Mouse (Mus musculus) forelimb bud, embryonic 11.5 days (tissue): ENCODE measurements around the gene Mall.
A peak's percentile ranks its signal among the peaks of the same experiment; 100 is the strongest.

Experiments used
- DNase-seq: peaks from one replicate; pipeline ENCODE4 v3.0.0-alpha.2; 2012; ENCODE audit warnings: low read depth, low spot score

Gene Mall

GRCm38 (mm10) chr2:127730301-127730997 is 717 bp upstream of the Mall start:
- no peak for DNase-seq

- no peak for DNase-seq
Measured at GRCm38 (mm10) chr2:127728661-127729450, 876 bp downstream of the Mall start.

- DNase-seq: no peak
Measured at GRCm38 (mm10) chr2:127728146-127728545, 1.6 kb downstream of the Mall start.

- no peak for DNase-seq
Measured at GRCm38 (mm10) chr2:127723193-127723592, 6.5 kb downstream of the Mall start.

GRCm38 (mm10) chr2:127722176-127722892 is 7.4 kb downstream of the Mall start:
- peak; percentile 58 for DNase-seq

GRCm38 (mm10) chr2:127718839-127719468 is 10.8 kb downstream of the Mall start:
- no peak for DNase-seq

GRCm38 (mm10) chr2:127714726-127715125 is 15.0 kb downstream of the Mall start:
- DNase-seq: no peak

- no peak for DNase-seq
Measured at GRCm38 (mm10) chr2:127708792-127709191, 20.9 kb downstream of the Mall start.

- no peak for DNase-seq
Measured at GRCm38 (mm10) chr2:127708060-127708459, 21.7 kb downstream of the Mall start.

- no peak for DNase-seq
Measured at GRCm38 (mm10) chr2:127705267-127705666, 24.5 kb downstream of the Mall start.

- DNase-seq: no peak
Measured at GRCm38 (mm10) chr2:127689239-127689638, 40.5 kb downstream of the Mall start.

GRCm38 (mm10) chr2:127683687-127684331 is 45.9 kb downstream of the Mall start:
- DNase-seq: peak; percentile 73

- DNase-seq: peak; percentile 41
Measured at GRCm38 (mm10) chr2:127667843-127668506, 61.8 kb downstream of the Mall start.

- DNase-seq: no peak
Measured at GRCm38 (mm10) chr2:127667015-127667414, 62.7 kb downstream of the Mall start.

- DNase-seq: no peak
Measured at GRCm38 (mm10) chr2:127662708-127663107, 67.0 kb downstream of the Mall start.

GRCm38 (mm10) chr2:127656086-127656720 is 73.5 kb downstream of the Mall start, which contains the start of gene Mal:
Mal (minus strand) TSS chr2:127656695.
- no peak for DNase-seq

- no peak for DNase-seq
Measured at GRCm38 (mm10) chr2:127655419-127655818, 74.3 kb downstream of the Mall start.

- DNase-seq: no peak
Measured at GRCm38 (mm10) chr2:127654786-127655185, 74.9 kb downstream of the Mall start.
